Mouse (Mus musculus) frontal cortex, postnatal 10 days (tissue): Measurements from ENCODE around the gene Gm49333.

ENCODE experiments used
- DNase-seq, 2 experiments: peaks; one replicate each; pipeline ENCODE4 v3.0.0; 2022; ENCODE audit warnings: low spot score in 2 of 2, mixed read lengths in 1 of 2

The Gm49333 gene

DNA sequence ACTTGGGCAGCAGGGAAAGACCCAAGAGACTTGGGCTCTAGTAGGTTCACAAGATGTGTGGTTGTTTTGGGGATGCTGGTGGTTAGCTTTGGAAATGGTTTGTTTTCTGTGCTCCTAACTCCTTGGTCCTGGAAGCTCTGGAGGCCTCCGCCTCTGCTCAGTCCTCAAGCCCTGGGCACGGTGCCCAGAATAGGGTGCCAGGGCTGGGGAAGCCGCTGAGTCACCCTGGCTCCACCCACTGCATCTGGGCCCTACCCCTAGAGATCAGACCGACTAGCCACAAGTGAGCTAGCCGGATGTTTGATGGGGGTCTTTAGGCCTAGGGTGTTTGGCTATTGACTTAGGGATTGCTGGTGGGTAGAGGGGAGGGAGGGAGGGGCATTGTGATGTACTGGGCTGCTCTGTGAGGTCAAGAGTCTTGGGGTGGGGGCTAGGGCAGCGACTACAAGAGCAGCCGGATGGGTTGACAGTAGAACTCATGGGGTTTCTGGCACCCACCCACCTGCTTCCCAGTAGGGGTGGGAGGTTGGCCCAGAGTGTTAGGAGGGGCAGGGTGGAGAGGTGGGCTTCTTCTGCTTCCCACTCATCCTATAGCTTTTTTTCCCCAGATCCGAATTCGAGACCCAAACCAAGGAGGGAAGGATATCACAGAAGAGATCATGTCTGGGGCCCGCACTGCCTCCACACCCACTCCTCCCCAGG lies 66.7 kb downstream of the Gm49333 start:
- peak; percentile 38 for DNase-seq

DNA sequence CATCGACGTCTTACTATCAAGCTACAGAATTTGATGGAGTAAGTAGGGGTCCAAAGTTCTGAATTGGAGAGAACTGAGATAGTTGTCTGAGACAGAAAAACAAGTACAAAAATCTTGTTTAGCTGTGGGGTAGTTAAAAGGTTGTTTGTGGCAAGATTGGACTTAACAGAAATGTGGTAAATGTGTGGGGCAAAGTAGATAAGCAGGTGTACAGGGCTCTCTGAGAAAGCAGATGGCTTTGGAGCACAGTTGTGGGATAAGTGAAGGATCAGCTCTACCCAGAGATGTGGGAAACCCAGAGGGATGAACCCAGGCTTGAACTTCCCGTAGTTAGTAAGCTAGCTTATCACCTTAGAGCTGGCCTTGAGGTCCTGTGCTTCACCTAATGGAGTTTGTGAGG lies 79.4 kb downstream of the Gm49333 start:
- no peak for DNase-seq

DNA sequence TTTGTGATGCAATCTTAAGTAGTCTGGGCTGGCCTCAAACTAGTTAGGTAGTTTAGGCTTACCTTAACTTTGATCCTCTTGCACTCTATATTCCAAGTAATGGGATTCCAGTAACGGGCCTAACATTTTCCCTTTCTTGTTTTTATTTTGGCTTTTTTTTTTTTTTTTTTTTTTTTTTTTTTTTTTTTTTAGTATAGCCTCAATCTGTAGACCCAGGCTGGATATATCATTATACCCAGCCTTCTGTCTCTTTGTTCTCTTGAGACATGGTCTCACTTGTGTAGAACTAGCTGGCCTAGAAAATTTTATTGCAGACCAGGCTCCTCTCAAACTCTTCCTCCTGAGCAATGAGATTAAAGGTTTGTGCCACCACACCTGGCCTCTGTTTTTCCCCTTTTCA lies 80.2 kb downstream of the Gm49333 start:
- DNase-seq: no peak

DNA sequence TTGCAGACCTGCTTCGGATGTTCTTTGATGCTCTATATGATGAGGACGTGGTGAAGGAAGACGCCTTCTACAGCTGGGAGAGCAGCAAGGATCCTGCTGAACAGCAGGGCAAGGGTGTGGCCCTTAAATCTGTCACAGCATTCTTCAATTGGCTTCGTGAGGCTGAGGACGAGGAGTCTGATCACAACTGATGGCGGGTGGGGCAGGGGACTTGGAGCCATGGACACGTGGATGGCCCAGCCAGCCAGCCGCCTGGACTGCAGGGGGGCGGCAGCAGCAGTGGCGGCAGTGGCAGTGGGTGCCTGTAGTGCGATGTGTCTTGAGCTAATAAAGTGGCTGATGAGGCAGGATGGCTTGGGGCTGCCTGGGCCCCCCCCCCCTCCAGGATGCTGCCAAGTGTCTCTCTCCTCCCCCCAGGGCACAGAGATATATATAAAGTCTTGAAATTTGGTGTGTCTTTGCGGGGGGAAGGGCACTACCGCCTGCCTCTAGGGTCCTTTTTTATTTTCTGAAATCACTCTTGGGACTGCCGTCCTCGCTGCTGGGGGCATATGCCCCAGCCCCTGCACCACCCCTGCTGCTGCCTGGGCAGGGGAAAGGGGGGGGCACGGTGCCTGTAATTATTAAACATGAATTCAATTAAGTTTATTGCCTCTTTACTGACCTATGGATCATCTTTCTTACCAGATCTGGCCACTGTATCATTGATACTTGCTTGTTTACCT lies 81.0 kb downstream of the Gm49333 start:
- DNase-seq: no peak

DNA sequence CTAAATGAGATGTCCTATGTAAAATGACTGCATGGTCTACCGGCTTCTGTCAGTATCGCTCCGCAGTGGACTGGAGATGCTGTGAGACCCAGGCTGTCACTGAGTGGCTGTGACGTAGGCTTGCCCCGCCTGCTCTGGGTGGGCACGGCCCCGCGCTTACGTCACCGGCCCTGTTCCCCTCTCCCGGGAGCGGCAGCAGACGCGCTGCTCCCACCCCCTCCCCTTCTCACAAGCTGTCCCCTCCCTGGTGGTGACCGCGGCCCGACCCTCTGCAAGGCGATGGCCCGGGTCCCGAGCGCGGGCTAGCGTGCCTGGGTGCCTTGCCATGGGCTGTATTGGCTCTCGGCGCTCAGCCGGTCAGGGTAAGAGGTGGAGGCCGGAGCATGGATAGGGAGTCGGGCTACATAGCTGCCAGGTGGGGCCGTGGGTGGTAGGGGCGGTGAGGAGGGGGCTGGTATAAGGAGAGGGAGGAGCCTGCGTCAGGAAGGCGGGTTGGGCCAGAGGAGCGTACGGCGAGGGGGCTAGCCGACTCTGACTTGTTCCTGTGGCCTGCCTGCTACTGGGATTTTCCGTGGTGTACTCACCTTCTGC lies 81.8 kb downstream of the Gm49333 start, which contains the start of gene Fam131a:
Gene Fam131a, plus strand, starts transcription at position 131 of the 591 bp plus-strand sequence.
- peak; percentile 90 to 95 for DNase-seq

DNA sequence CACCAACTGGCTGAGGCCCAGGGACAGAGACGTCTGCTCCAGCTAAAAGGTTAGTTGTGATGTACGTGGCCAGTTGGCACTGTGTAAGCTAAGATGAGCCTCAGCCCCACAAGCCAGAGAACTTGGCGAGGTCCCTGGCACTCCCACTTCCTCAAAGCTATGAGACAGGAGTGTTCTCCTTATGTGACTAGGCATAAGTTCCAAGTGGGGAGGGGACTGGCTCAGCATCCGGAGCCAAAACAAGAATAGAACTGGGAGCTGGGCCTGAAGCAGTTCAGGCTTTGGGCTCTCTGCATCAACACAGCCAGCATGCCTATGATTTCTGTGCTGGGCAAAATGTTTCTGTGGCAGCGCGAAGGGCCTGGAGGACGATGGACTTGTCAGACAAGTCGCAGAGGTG lies 83.4 kb downstream of the Gm49333 start:
- DNase-seq: peak in 1 of 2 experiments; percentile 77
